Mouse (Mus musculus): ENCODE results near the gene Gfpt1. TPM values are rescaled to one million over a fixed set of nuclear protein-coding genes. Genes with fewer than 3 reads are reported as not detected.
"Not testable (repeated sequence)": the region's sequence is repeated elsewhere in the genome, so short reads cannot be mapped to it uniquely, and the experiment has no call there.

Gene Gfpt1
- total RNA-seq, 4 experiments from 2014 or later: 50.6 to 54.4 (median 51.7) TPM

DNA sequence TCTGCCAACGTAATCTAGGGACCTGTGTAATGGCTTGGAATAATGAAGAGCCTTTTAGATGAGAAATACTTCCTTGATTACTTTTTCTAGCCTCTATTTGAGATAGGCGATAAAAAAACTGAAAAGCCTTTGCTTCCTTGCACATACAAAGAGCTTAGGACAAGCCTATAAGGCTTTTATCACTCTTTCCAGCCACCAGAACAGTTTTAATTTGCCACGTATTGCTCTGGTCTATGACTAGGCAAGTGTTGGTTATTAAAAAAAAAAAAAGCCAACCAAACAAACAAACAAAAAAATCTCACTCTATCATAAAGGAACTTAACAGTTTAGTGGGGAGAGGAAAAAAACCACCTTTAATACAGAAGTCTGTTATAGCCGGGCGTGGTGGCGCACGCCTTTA, 1.2 kb upstream of the Gfpt1 start:
- no peak for DNase-seq (ENCODE audit: low spot score in 2 of 2)

DNA sequence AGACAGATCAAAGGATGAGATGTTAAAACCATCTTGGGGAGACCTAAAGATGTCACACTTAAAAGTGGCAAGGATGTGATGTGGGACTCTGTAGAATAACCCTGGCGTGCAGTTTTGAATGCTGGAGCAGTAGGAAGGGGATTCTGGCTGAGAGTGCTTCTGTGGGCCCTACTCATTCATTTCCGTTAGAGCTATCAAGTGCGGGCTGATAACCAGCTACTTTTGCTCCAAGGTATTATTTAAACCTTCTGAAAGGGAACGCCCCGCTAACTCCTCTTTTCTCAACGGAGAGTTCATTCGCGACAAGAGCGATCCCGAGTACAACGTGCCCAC, 676 bp upstream of the Gfpt1 start:
- DNase-seq (ENCODE audit: low spot score in 2 of 2): no peak

DNA sequence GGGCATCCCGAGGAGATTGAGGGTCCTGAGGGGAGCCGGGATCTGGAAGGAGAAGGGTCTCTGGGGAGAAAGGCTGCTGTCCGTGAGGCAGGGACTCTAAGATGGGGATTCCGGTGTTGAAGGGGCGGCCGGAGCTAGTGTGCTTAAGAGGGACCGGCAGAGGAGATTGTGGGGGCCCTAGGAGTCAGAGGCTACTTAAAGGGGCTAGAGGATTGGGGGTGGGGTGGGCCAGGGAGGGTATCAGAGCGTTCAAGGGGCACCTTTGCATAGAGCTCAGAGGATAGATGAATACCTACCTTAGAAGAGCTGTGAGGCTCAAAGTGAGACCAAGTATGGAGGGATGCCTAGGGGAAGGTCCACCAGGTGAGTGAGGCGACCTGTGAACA, 478 bp downstream of the Gfpt1 start:
- DNase-seq (ENCODE audit: low spot score in 2 of 2): no peak

- DNase-seq (ENCODE audit: low spot score in 2 of 2): no peak
Observed at GRCm38 (mm10) chr6:87044895-87045294, 2.2 kb downstream of the Gfpt1 start.

DNA sequence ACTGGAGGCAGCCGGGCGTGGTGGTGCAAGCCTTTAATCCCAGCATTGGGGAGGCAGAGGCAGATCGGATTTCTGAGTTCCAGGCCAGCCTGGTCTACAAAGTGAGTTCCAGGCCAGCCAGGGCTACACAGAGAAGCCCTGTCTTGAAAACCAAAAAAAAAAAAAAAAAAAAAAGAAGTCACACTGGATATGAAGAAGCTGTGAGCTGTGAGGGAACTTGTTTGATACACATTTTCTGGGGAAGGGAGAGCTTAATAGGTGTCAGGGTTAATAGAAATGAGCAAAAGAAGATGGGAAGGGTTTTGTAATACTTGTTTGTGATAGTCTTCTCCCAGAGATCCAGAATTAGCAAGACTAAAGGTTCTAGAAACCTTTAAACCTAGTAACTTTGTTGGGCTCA, 2.9 kb downstream of the Gfpt1 start:
- no peak for DNase-seq (ENCODE audit: low spot score in 2 of 2)

DNA sequence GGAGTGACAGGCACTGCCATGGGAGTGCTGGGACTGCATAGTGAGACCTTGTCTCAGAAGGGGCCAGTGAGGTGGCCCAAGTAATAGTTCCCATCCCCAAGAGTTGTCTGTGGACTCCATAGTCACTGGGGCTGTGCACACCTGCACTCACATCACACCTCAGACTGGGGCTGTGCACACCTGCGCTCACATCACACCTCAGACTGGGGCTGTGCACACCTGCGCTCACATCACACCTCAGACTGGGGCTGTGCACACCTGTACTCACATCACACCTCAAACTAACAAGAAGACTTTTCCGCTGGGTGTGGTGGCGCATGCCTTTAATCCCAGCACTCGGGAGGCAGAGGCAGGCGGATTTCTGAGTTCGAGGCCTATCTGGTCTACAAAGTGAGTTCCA, 6.1 kb downstream of the Gfpt1 start:
- DNase-seq (ENCODE audit: low spot score in 2 of 2): not testable (repeated sequence)

- no peak for DNase-seq (ENCODE audit: low spot score in 2 of 2)
Observed at GRCm38 (mm10) chr6:87051886-87052425, 9.3 kb downstream of the Gfpt1 start.

- DNase-seq (ENCODE audit: low spot score in 2 of 2): no peak
Observed at GRCm38 (mm10) chr6:87054193-87054592, 11.5 kb downstream of the Gfpt1 start.

- no peak for DNase-seq (ENCODE audit: low spot score in 2 of 2)
Observed at GRCm38 (mm10) chr6:87059754-87060153, 17.1 kb downstream of the Gfpt1 start.

DNA sequence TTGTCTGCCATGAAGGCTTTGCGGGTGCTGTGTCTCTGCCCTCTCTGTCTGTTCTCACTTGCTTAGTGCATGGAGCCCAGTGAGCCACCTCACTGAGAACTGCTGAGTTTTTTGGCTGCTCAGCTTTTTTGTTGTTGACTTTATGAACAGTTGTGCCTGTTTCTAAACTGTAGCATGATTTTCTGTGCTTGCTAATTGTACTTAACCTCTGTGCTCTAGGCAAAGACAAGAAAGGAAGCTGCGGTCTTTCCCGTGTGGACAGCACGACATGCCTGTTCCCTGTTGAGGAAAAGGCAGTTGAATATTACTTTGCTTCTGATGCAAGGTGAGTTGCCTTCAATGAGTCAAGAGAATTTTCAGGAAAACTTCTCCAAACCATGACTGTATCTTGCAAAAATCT, 20.9 kb downstream of the Gfpt1 start:
- DNase-seq (ENCODE audit: low spot score in 2 of 2): no peak

DNA sequence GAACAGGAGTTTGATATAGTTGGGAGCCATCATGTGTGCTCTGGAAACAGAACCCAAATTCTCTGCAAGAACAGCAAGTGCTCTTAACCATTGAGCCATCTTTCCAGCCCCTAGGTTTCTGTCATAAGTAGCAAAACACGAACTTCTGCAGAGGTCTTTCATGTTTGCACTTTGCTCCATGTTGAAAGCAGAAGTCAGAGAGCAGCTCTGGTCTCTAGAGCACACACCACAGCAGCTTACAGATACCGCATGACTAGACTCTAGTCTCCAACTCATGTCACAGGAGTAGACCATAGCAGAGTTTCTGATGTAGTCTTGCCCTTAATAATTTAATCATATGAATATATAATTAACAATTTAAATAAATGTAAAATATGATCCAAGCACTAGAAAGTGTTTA, 25.6 kb downstream of the Gfpt1 start:
- no peak for DNase-seq (ENCODE audit: low spot score in 2 of 2)

GRCm38 (mm10) chr6:87069195-87069900, 26.7 kb downstream of the Gfpt1 start:
- no peak for DNase-seq (ENCODE audit: low spot score in 2 of 2)

DNA sequence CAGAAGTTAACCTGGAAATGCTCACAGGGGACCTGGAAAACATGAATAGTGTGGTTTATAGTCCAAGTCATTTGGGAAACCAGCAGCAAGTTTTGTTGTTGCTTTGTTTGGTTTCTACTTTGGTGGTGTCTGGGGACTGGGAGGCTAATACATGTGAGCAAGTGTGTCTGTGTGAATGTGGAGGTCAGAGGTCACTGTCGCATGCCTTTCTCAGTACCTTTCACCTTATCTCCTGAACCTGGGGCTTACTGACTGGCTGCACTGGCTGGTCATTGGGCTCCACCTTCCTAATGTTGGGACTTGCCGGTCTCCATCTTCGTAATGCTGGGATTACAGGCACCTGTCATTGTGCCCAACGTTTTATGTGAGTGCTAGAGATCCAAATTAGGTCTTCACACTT, 28.0 kb downstream of the Gfpt1 start:
- DNase-seq (ENCODE audit: low spot score in 2 of 2): no peak

DNA sequence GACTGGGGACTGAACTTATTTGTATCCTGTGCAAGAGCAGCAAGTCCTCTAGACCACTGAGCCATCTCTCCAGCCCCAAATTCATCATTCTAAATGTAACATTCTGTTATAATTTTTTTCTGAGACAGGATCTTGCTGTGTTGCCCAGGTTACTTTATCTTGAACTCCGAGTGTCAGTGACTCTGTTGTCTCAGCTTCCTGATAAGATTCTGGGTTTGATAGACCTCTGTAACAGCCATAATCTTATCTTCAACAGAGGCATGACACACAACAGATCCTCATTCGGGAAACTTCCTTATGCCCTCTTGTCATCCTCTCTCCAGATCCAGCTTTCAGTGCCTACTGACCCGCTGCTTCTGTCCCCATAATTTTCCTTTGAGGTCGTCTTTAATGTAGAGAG, 30.1 kb downstream of the Gfpt1 start:
- no peak for DNase-seq (ENCODE audit: low spot score in 2 of 2)

GRCm38 (mm10) chr6:87075092-87075685, 32.5 kb downstream of the Gfpt1 start:
- DNase-seq (ENCODE audit: low spot score in 2 of 2): no peak

DNA sequence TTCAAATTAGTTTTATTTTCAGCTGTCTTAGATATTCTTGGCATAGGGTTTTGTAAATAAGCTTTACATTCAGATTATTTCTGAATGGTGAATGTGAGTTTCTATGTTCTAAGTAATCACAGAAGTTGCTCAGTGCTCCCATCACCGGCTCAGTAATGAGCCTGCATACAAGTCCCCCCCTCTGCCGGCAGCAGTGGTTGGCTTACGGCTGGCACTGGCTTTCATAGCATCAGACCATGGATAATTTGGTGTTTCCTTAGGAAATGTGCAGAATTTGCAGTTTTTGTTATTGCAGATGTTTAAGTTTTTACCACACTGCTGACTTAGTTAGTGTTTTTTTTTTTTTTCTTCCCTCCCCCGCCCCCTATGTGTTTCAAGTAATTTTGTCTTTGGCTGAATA, 36.8 kb downstream of the Gfpt1 start:
- no peak for DNase-seq (ENCODE audit: low spot score in 2 of 2)

- DNase-seq (ENCODE audit: low spot score in 2 of 2): no peak
Observed at GRCm38 (mm10) chr6:87085026-87085425, 42.4 kb downstream of the Gfpt1 start.

DNA sequence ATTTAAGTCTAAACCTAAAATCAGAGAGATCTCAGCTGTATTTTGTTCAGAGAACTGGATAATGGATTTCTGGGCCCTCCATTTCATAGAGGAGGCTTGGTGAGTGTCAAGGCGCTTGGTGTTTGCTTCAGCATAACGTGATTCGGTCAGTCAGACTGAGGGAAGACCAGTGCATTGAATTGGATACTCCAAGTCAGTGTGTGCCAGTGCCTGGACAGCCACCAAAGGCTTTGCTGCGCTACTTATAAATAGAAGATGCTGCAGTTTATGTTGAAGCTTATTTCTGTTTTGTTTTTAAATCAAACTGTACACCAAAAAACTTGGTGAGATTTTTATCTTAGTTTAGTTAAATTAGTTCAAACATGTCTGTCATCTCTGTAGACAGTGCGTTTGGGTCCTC, 45.7 kb downstream of the Gfpt1 start:
- no peak for DNase-seq (ENCODE audit: low spot score in 2 of 2)

DNA sequence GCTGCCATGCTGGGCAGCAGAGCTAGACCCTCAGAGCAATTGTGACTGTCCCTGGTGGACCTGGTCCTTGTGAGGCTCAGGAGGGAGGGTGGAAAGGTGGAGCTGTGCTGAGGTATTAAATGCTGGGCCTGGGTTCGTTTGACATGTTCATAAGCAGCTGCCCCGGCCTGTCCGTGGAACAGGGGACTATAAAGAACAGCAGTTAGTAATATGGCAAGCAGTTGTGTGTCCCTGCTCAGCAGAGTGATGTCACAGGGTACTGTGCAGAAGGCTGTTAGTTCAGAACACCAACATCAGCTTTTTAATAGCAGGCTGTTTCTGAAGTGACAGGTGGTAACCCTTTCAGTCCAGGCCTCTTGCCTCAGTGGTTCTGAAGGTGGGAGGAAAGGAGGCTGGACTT, 48.2 kb downstream of the Gfpt1 start:
- DNase-seq (ENCODE audit: low spot score in 2 of 2): no peak

- no peak for DNase-seq (ENCODE audit: low spot score in 2 of 2)
Observed at GRCm38 (mm10) chr6:87092476-87092875, 49.8 kb downstream of the Gfpt1 start.

GRCm38 (mm10) chr6:87093631-87094030, 51.0 kb downstream of the Gfpt1 start:
- not testable (repeated sequence) for DNase-seq (ENCODE audit: low spot score in 2 of 2)

DNA sequence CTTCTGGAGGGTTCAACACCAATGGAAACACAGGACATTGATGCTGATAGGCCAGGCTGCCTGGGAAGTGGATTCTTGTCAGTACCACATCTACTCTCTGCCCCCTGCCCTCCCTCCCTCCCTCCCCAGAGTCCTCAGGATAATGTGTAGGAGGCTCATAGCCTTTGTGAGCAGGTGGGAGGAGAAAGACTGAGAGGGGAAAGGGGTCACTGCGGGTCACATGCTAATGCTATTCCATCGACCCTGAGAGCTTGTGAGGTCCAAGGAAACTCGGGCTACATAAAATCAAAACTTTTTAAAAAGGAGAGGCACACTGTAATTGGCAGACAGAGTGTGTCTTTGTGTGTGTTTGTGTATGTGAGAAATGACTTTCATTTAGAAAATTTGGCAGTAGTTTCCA, 56.6 kb downstream of the Gfpt1 start:
- no peak for DNase-seq (ENCODE audit: low spot score in 2 of 2)

DNA sequence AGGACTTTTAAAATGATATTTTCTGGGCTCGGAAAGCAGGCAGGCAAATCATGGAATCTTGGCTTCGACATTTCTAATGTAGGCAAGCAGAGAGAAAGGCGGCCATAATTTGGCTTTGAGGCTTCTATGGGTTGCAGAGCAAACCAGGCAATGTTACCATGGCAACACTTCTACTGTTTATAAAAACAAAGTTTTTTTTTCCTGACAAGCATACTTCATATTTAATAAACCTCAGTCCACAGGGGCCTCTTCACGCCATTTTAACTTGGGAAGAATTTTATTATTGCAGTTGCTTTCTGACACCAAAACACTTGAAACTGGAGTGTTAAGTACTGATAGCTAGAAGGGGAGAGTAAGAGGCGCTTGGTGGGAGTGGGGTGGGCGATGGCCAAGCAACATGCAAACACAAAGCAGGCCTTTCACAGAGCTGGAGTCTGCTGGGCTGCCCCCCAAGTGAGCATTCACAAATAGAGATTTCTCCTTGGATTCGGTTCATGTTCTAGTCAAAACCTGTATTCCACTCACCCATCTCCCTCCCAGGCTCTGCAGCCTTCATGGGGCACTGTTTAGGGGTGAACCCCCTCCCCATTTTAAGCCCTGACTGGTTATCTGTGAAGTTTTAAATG, 57.1 kb downstream of the Gfpt1 start:
- DNase-seq (ENCODE audit: low spot score in 2 of 2): no peak

All from layer of hippocampus, adult 8-10 months (tissue).